Mouse (Mus musculus) embryonic facial prominence, embryonic 12.5 days (tissue): ENCODE results near the gene Usp31. TPM values are rescaled to one million over a fixed set of nuclear protein-coding genes. Genes with fewer than 3 reads are reported as not detected.

ENCODE experiments used
- ATAC-seq: fragments of 200-750 bp; cut with Nextera tagmentation; 2 replicates; pipeline ENCODE4 v1.8.0; 2017; ENCODE audit not compliant: insufficient number of reproducible peaks, insufficient read depth, low FRiP score, low TSS enrichment
- H3K27ac ChIP-seq: fragments of 300-500 bp; sonication (generic); 2 replicates; pipeline ENCODE4 v1.5.1; 2016; ENCODE audit warnings: mild to moderate bottlenecking
- H3K27me3 ChIP-seq: fragments of 300-500 bp; sonication (generic); 2 replicates; pipeline ENCODE4 v1.6.1; 2016; ENCODE audit warnings: mild to moderate bottlenecking, moderate library complexity
- H3K36me3 ChIP-seq: fragments of 300-500 bp; sonication (generic); 2 replicates; pipeline ENCODE4 v1.6.1; 2016; ENCODE audit warnings: mild to moderate bottlenecking
- H3K4me1 ChIP-seq: fragments of 300-500 bp; sonication (generic); 2 replicates; pipeline ENCODE4 v1.6.1; 2016
- H3K4me2 ChIP-seq: fragments of 300-500 bp; sonication (generic); replicated peaks from 2 replicates; pipeline ENCODE4 v1.6.1; 2016; ENCODE audit warnings: mild to moderate bottlenecking, moderate library complexity
- H3K4me3 ChIP-seq: fragments of 300-500 bp; sonication (generic); 2 replicates; pipeline ENCODE4 v1.5.1; 2016; ENCODE audit warnings: mild to moderate bottlenecking
- H3K9ac ChIP-seq: fragments of 300-500 bp; sonication (generic); 2 replicates; pipeline ENCODE4 v1.6.1; 2016; ENCODE audit warnings: mild to moderate bottlenecking, moderate library complexity
- H3K9me3 ChIP-seq: fragments of 300-500 bp; sonication (generic); 2 replicates; pipeline ENCODE4 v1.6.1; 2016; ENCODE audit warnings: mild to moderate bottlenecking, moderate library complexity
- WGBS: fragments of 180-500 bp; shearing (Covaris S2); methylation state at CpG from one replicate; pipeline ENCODE4 v1.1.7; 2016; 5-methylcytosine and 5-hydroxymethylcytosine counted together
- polyA plus RNA-seq: library from polyadenylated mRNA; unstranded; fragments of >200 nt; fragmentation: Nextera tagmentation; extraction: Ambion mirVana; gene quantifications from 2 replicates; pipeline ENCODE4 v1.2.1, GENCODE M21; 2016

Gene Usp31
- polyA plus RNA-seq, 1 experiment from 2014 or later, result 2.3 TPM

- no peak overlapping the region for H3K9ac ChIP-seq
- peaks cover 48% of the 10 kb centered on the region for H3K36me3 ChIP-seq
- 88% methylated on average over 2 of the region's 2 CpGs for WGBS
- no peak overlapping the region for H3K27ac ChIP-seq
- no peaks in the 10 kb centered on the region for H3K9me3 ChIP-seq
- no peak overlapping the region for H3K4me3 ChIP-seq
- H3K4me2 ChIP-seq, result no peak overlapping the region
- no peaks in the 10 kb centered on the region for H3K4me1 ChIP-seq
- ATAC-seq, result no peak
- H3K27me3 ChIP-seq, result no peaks in the 10 kb centered on the region
Observed at GRCm38 (mm10) chr7:121652629-121653028, 54.4 kb downstream of the Usp31 start.

GRCm38 (mm10) chr7:121650724-121651123 lies 56.3 kb downstream of the Usp31 start:
- Histone ChIP-seq H3K9me3 (no peaks in the 10 kb centered on the region), H3K36me3 (peaks cover 48% of the 10 kb centered on the region), H3K4me1 (no peaks in the 10 kb centered on the region), H3K9ac (no peak overlapping the region), H3K4me2 (no peak overlapping the region), H3K27me3 (no peaks in the 10 kb centered on the region), H3K27ac (no peak overlapping the region), H3K4me3 (no peak overlapping the region)
- no peak for ATAC-seq
- 97% methylated on average over 3 of the region's 3 CpGs for WGBS

GRCm38 (mm10) chr7:121640998-121641762 lies 65.9 kb downstream of the Usp31 start:
- H3K27ac ChIP-seq, result no peak overlapping the region
- no peaks in the 10 kb centered on the region for H3K27me3 ChIP-seq
- H3K9me3 ChIP-seq, result no peaks in the 10 kb centered on the region
- H3K4me1 ChIP-seq, result no peaks in the 10 kb centered on the region
- WGBS, result 61% methylated on average over 12 of the region's 12 CpGs
- no peak overlapping the region for H3K4me3 ChIP-seq
- H3K4me2 ChIP-seq, result no peak overlapping the region
- ATAC-seq, result no peak
- no peak overlapping the region for H3K9ac ChIP-seq
- H3K36me3 ChIP-seq, result no peaks in the 10 kb centered on the region

DNA sequence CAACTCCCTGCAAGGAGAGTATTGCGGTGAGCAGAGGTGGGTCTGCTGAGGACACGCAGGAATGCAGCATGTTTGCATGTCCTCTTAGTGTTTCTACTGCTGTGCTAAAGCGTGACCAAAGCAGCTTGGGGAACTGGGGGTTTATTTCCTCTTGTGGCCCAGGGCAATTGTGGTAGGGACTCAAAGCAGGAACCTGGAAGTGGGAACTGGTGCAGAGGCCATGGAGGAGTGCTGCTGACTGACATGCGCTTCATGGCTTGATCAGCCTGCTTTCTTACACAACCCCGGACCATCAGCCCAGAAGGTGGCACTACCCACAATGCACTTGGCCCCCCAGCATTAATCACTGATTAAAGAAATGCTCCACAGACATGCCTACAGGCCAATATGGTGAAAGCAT lies 70.3 kb downstream of the Usp31 start:
- ATAC-seq, result no peak
- Histone ChIP-seq H3K36me3 (no peaks in the 10 kb centered on the region), H3K9me3 (no peaks in the 10 kb centered on the region), H3K4me3 (no peak overlapping the region), H3K4me1 (no peaks in the 10 kb centered on the region), H3K4me2 (no peak overlapping the region), H3K9ac (no peak overlapping the region), H3K27ac (no peak overlapping the region), H3K27me3 (no peaks in the 10 kb centered on the region)
- WGBS, result 86% methylated on average over 5 of the region's 5 CpGs

DNA sequence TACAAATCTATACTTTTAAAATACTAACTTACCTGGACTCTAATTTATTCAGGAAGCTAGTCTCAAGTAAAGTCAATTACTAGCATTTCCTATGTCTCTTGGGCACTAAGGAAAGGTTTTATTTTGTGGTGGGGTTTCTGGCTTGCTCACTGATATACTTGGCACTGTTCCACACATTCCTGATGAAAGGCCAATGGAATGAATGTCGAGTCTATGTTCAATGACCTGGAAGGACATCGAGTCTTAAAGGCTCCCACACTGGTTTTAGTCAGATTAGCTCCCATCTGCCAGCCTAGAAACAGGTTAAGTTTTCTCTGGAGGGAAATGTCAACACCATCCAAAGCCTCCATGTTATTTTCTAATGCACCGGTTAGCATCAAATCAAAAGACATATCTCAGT lies 72.8 kb downstream of the Usp31 start:
- H3K27ac ChIP-seq, result no peak overlapping the region
- no peak overlapping the region for H3K4me2 ChIP-seq
- ATAC-seq, result no peak
- WGBS, result 74% methylated on average over 3 of the region's 3 CpGs
- no peak overlapping the region for H3K4me3 ChIP-seq
- no peaks in the 10 kb centered on the region for H3K27me3 ChIP-seq
- H3K36me3 ChIP-seq, result no peaks in the 10 kb centered on the region
- no peaks in the 10 kb centered on the region for H3K4me1 ChIP-seq
- H3K9me3 ChIP-seq, result no peaks in the 10 kb centered on the region
- no peak overlapping the region for H3K9ac ChIP-seq

GRCm38 (mm10) chr7:121622835-121623420 lies 84.1 kb downstream of the Usp31 start:
- no peak overlapping the region for H3K4me3 ChIP-seq
- no peaks in the 10 kb centered on the region for H3K36me3 ChIP-seq
- H3K4me2 ChIP-seq, result no peak overlapping the region
- H3K4me1 ChIP-seq, result no peaks in the 10 kb centered on the region
- no peaks in the 10 kb centered on the region for H3K27me3 ChIP-seq
- H3K27ac ChIP-seq, result no peak overlapping the region
- ATAC-seq, result no peak
- H3K9me3 ChIP-seq, result no peaks in the 10 kb centered on the region
- 82% methylated on average over 9 of the region's 9 CpGs for WGBS
- no peak overlapping the region for H3K9ac ChIP-seq

- H3K27me3 ChIP-seq, result no peaks in the 10 kb centered on the region
- H3K36me3 ChIP-seq, result no peaks in the 10 kb centered on the region
- no peak overlapping the region for H3K4me2 ChIP-seq
- no peak overlapping the region for H3K4me3 ChIP-seq
- H3K9me3 ChIP-seq, result no peaks in the 10 kb centered on the region
- H3K9ac ChIP-seq, result no peak overlapping the region
- no peaks in the 10 kb centered on the region for H3K4me1 ChIP-seq
- H3K27ac ChIP-seq, result no peak overlapping the region
- WGBS, result 69% methylated on average over 6 of the region's 6 CpGs
- ATAC-seq, result no peak
Observed at GRCm38 (mm10) chr7:121622433-121622832, 84.6 kb downstream of the Usp31 start.

GRCm38 (mm10) chr7:121601697-121602096 lies 105.4 kb downstream of the Usp31 start:
- Histone ChIP-seq H3K9ac (no peak overlapping the region), H3K9me3 (no peaks in the 10 kb centered on the region), H3K36me3 (no peaks in the 10 kb centered on the region), H3K4me2 (no peak overlapping the region), H3K4me1 (no peaks in the 10 kb centered on the region), H3K27me3 (no peaks in the 10 kb centered on the region), H3K4me3 (no peak overlapping the region), H3K27ac (no peak overlapping the region)
- ATAC-seq, result no peak
- WGBS, result 27% methylated on average over 4 of the region's 4 CpGs

DNA sequence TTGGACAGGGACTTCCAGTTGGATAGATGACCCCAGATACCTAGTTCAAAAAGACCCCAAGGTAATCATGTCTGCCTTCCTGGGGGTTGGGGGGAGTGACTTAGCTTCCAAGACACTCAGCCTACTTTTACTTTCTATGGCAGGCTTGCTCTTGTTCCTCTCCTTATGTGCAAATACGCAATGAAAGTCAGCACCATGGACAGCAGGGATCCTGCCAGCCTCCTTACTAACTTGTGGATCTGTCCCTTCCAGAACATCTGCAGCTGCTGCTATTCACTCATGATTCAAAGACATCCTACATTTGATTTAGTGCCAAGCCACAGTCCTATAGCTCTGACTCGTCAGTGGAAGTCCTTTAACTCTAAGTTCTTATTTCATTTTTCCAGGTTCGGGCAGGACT lies 110.7 kb downstream of the Usp31 start:
- H3K27ac ChIP-seq, result no peak overlapping the region
- no peaks in the 10 kb centered on the region for H3K4me1 ChIP-seq
- WGBS, result 72% methylated on average over 3 of the region's 3 CpGs
- no peak overlapping the region for H3K4me2 ChIP-seq
- H3K9me3 ChIP-seq, result no peaks in the 10 kb centered on the region
- no peaks in the 10 kb centered on the region for H3K36me3 ChIP-seq
- no peak overlapping the region for H3K4me3 ChIP-seq
- no peak overlapping the region for H3K9ac ChIP-seq
- H3K27me3 ChIP-seq, result no peaks in the 10 kb centered on the region
- ATAC-seq, result no peak

DNA sequence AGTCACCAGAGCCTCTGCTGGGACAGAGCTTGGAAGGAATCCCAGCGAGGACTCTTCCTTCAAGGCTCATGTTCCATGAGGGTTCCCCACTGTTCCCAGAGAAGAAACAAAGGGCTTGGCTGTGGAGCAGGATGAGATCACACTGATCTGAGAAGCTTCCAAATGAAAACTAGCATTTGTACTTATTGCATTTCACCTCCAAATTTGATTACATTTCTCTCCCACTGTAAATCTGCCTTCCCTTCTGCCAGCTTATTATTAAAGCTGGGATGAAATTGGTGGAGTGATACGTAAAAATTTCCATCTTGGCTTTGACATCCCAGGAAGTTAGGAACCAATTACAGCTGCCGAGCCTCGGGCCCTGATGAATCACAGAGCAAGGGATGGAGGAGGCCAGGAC lies 111.6 kb downstream of the Usp31 start:
- H3K4me1 ChIP-seq, result no peaks in the 10 kb centered on the region
- no peaks in the 10 kb centered on the region for H3K9me3 ChIP-seq
- no peak overlapping the region for H3K4me3 ChIP-seq
- no peak for ATAC-seq
- H3K4me2 ChIP-seq, result no peak overlapping the region
- H3K27ac ChIP-seq, result no peak overlapping the region
- H3K27me3 ChIP-seq, result no peaks in the 10 kb centered on the region
- WGBS, result 79% methylated on average over 4 of the region's 4 CpGs
- H3K9ac ChIP-seq, result no peak overlapping the region
- no peaks in the 10 kb centered on the region for H3K36me3 ChIP-seq

DNA sequence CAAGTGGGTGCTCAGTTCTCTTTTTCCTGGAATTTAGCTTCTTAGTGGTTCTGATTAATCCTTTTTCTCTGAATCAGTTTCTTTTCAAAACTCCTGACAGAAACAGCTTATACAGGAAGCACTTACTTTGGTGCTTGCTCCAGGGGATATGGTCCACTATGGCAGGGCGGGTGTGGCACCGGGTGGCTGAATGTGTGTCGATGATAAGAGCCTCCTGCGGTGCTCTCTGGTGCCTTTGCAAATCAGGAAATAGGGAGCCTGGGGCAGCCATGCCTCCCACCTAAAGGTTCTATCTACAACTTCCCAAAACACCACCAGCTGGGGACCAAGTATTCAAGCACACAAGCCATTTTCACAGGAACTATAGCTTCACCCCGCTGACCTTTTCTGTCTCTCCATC lies 112.0 kb downstream of the Usp31 start:
- ATAC-seq, result no peak
- Histone ChIP-seq H3K4me2 (no peak overlapping the region), H3K4me3 (no peak overlapping the region), H3K36me3 (no peaks in the 10 kb centered on the region), H3K27me3 (no peaks in the 10 kb centered on the region), H3K27ac (no peak overlapping the region), H3K9me3 (no peaks in the 10 kb centered on the region), H3K9ac (no peak overlapping the region), H3K4me1 (no peaks in the 10 kb centered on the region)
- whole genome bisulfite sequencing, result 82% methylated on average over 5 of the region's 5 CpGs

GRCm38 (mm10) chr7:121594623-121595022 lies 112.4 kb downstream of the Usp31 start:
- no peaks in the 10 kb centered on the region for H3K9me3 ChIP-seq
- H3K4me3 ChIP-seq, result no peak overlapping the region
- H3K27ac ChIP-seq, result no peak overlapping the region
- no peak for ATAC-seq
- H3K4me2 ChIP-seq, result no peak overlapping the region
- no peaks in the 10 kb centered on the region for H3K36me3 ChIP-seq
- 96% methylated on average over 1 of the region's 1 CpGs for WGBS
- H3K9ac ChIP-seq, result no peak overlapping the region
- no peaks in the 10 kb centered on the region for H3K4me1 ChIP-seq
- H3K27me3 ChIP-seq, result no peaks in the 10 kb centered on the region
